Mouse (Mus musculus) CD4-positive naive resting alpha-beta T cell, adult 76 days (primary cell): ENCODE measurements around the gene Gm6268. TPM values are rescaled to one million over a fixed set of nuclear protein-coding genes. Genes with fewer than 3 reads are reported as not detected.

Experiments used
- total RNA-seq: library from RNA; stranded (reverse); gene quantifications from one replicate; pipeline ENCODE4 v1.2.4, GENCODE M21; 2023

Gm6268 gene
- total RNA-seq = not detected

GRCm38 (mm10) chrX:36400980-36401379, at the start of gene Gm6268:
TSS of gene Gm6268 (plus strand) at chrX:36401280.

Other genes with a start within 250 kb of the Gm6268 start
- gene Zcchc12, start 205.4 kb upstream of the Gm6268 start, total RNA-seq = 1.9 TPM
- 2.1 TPM for gene Lonrf3, start 72.9 kb upstream of the Gm6268 start, total RNA-seq
- gene Gm14569, start 90.5 kb downstream of the Gm6268 start, total RNA-seq = not detected
- 47.5 TPM for gene Pgrmc1, start 196.9 kb downstream of the Gm6268 start, total RNA-seq
- gene Akap17b, start 244.1 kb downstream of the Gm6268 start, total RNA-seq = 2.1 TPM